Mouse (Mus musculus) heart, adult 2 months (tissue): ENCODE data around the gene Wdr1. TPM values are rescaled to one million over a fixed set of nuclear protein-coding genes. Genes with fewer than 3 reads are reported as not detected.

Experiments used
- DNase-seq, 2 experiments: peaks; one replicate each; pipeline ENCODE4 v3.0.0; 2021
- H3K27ac ChIP-seq: fragments of 200-600 bp; 2 replicates; pipeline ENCODE4 v1.8.1; 2022
- H3K27me3 ChIP-seq: fragments of 200-500 bp; 2 replicates; pipeline ENCODE4 v1.6.1; 2012; ENCODE audit warnings: mild to moderate bottlenecking, low read length, inconsistent platforms, mixed read lengths; ENCODE audit not compliant: control insufficient read depth, insufficient read depth
- H3K36me3 ChIP-seq: fragments of 200-500 bp; 2 replicates; pipeline ENCODE4 v1.6.1; 2012; ENCODE audit warnings: low read length, inconsistent platforms; ENCODE audit not compliant: control insufficient read depth, insufficient read depth
- H3K4me1 ChIP-seq: fragments of 200-500 bp; 2 replicates; pipeline ENCODE4 v1.6.1; 2011; ENCODE audit warnings: low read length; ENCODE audit not compliant: control insufficient read depth, insufficient read depth
- H3K4me3 ChIP-seq: fragments of 200-600 bp; 2 replicates; pipeline ENCODE4 v1.8.1; 2022
- H3K79me2 ChIP-seq: fragments of 200-500 bp; replicated peaks from 2 replicates; pipeline ENCODE4 v1.6.1; 2012; ENCODE audit warnings: mild to moderate bottlenecking, inconsistent platforms, low read length, moderate library complexity, mixed read lengths; ENCODE audit not compliant: control insufficient read depth, insufficient read depth
- H3K9ac ChIP-seq: fragments of 200-500 bp; 2 replicates; pipeline ENCODE4 v1.6.1; 2012; ENCODE audit warnings: low read depth, mild to moderate bottlenecking, control low read depth, inconsistent platforms, low read length, mixed read lengths
- CTCF ChIP-seq: fragments of 200-600 bp; IDR thresholded peaks from 2 replicates; pipeline ENCODE4 v1.8.1; 2022; ENCODE audit warnings: antibody characterized with exemption, mild to moderate bottlenecking, moderate library complexity
- EP300 ChIP-seq: fragments of 200-500 bp; IDR thresholded peaks from 2 replicates; pipeline ENCODE4 v1.6.1; 2011; ENCODE audit warnings: low read depth, low read length, control low read depth; ENCODE audit not compliant: insufficient read depth
- POLR2A ChIP-seq: fragments of 200-500 bp; IDR thresholded peaks from 2 replicates; pipeline ENCODE4 v1.6.1; 2011; ENCODE audit warnings: mild to moderate bottlenecking, low read depth, low read length, control low read depth; ENCODE audit not compliant: insufficient read depth
- WGBS: fragments of 180-500 bp; shearing (Covaris S2); methylation state at CpG from one replicate; pipeline ENCODE4 v1.1.7; 2018; 5-methylcytosine and 5-hydroxymethylcytosine counted together
- intact Hi-C: fragments of 180-260 bp; cut with DNase I; formaldehyde crosslinking; loops from one replicate; pipeline ENCODE4 v1.15.1; 2025
- polyA plus RNA-seq: library from polyadenylated mRNA; depleted of rRNA; stranded (reverse); fragments of >200 nt; gene quantifications from 2 replicates; pipeline ENCODE4 v1.2.3, GENCODE M21; 2012
- total RNA-seq, 2 experiments: library from RNA; stranded (reverse); gene quantifications; 2 replicates each; pipeline ENCODE4 v1.2.3; 2021

Gene Wdr1
- total and polyA plus RNA-seq, 3 experiments: 105 to 119 (median 107) TPM

DNA sequence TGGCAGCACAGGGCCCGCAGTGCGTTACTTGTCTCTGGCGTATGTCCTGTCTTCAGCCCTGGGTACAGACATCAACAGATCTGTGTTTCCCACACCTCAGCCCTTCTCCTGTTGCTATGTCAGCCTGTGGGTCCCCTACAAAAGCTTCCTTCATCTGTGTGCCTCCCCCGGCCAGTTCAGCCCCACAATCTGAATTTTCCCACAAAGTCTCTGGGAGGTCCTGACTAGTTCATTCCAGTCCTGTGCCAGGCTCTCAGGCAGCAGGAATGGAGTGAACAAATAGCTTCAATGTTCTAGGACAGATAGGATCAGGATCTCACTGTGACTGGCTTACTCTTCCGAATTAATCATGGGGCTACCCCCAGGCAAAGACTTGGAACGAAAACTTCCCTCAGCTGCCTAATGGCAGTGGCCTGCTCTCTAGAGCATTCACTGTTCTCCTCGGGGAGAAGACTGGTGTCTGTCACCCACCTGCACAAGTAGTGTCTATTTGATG lies 63.7 kb downstream of the Wdr1 start:
- no peaks in the 10 kb centered on the region for H3K79me2 ChIP-seq
- intact Hi-C loops: no loop called here
- no peak for DNase-seq
- H3K4me1 ChIP-seq: no peaks in the 10 kb centered on the region
- no peak overlapping the region for H3K9ac ChIP-seq
- H3K36me3 ChIP-seq: no peaks in the 10 kb centered on the region
- H3K4me3 ChIP-seq: no peak overlapping the region
- 80% methylated on average over 7 of the region's 7 CpGs for WGBS
- TF ChIP-seq POLR2A: no peak
- TF ChIP-seq EP300: no peak
- no peak for TF ChIP-seq CTCF
- H3K27me3 ChIP-seq: no peaks in the 10 kb centered on the region; the same call in 1 of the 2 replicates
- H3K27ac ChIP-seq: no peak overlapping the region

DNA sequence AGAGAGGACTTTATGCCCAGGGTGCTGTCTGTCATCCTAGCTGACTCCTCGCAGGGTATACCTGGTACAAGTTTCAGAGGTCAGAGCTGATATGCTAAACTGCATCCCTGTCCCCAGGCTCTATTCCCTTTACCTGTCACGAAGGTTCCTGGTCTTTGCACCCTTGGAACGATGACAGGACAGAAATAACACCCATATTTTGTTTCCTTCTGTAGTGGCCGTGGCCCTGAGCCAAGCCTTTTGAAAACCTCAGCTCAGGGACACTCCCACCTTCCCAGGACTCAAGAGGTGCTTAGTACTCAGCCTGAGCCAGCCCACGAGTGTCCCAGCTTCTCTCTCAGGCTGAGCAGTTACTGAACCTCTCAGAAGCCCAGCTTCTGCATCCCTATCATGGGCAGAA lies 64.5 kb downstream of the Wdr1 start:
- TF ChIP-seq POLR2A (no peak), EP300 (no peak), CTCF (no peak)
- H3K27me3 ChIP-seq: no peaks in the 10 kb centered on the region
- no peak for DNase-seq
- H3K27ac ChIP-seq: no peak overlapping the region
- H3K9ac ChIP-seq: no peak overlapping the region
- 20% methylated on average over 5 of the region's 5 CpGs for WGBS
- no peaks in the 10 kb centered on the region for H3K36me3 ChIP-seq
- intact Hi-C loops: no loop called here
- no peak overlapping the region for H3K4me3 ChIP-seq
- H3K4me1 ChIP-seq: no peaks in the 10 kb centered on the region
- H3K79me2 ChIP-seq: no peaks in the 10 kb centered on the region

DNA sequence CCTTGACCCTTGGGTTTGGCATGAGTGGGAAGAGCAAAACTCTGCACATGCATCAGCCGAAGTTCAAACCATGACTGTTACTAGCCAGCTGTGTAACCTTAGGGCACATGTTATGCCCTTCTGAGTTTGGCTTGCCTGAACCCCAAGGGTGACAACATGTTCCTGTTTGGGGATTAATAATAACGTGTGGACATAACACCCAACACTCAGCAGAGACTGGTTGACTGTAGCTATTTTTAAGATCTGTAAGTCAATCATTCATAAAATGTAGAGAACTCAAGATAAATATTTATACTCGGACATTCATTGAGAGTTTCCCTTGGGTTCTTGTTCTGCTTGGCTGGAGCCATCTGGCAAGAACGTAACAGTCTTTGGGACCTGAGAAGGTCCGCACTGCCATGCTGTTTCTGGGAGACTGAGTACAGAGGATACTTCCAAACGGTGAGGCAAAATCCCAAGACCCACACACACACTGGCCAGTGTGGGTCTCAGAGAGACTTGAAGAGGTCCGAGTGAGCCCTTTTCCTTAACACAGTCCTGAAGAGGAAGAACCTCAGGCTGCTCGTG lies 66.4 kb downstream of the Wdr1 start:
- Histone ChIP-seq H3K4me1 (no peaks in the 10 kb centered on the region), H3K4me3 (no peak overlapping the region), H3K27me3 (no peaks in the 10 kb centered on the region), H3K79me2 (no peaks in the 10 kb centered on the region), H3K27ac (no peak overlapping the region), H3K9ac (no peak overlapping the region), H3K36me3 (no peaks in the 10 kb centered on the region)
- TF ChIP-seq POLR2A (no peak), CTCF (no peak), EP300 (no peak)
- DNase-seq: no peak
- WGBS: 70% methylated on average over 8 of the region's 8 CpGs
- intact Hi-C loops: no loop called here

DNA sequence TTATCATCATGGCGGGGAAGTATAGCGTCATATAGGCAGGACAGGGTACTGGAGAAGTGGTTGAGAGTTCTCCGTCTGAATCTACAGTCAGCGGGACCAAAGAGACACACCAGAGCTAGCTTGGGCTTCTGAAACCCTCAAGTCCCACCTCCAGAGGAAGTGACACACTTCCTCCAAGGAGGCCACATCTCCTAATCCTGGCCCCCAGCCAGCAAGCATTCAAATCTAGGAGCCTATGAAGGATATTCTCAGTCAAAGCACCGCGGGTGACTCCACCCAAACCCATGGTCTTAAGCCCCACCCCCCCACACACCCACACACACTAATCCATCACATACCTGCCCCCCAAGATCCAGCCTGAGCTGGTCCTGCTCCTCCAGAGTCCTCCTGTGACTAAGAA lies 69.1 kb downstream of the Wdr1 start:
- Histone ChIP-seq H3K79me2 (no peaks in the 10 kb centered on the region), H3K27ac (no peak overlapping the region), H3K36me3 (no peaks in the 10 kb centered on the region), H3K4me3 (no peak overlapping the region), H3K9ac (no peak overlapping the region), H3K4me1 (no peaks in the 10 kb centered on the region), H3K27me3 (no peaks in the 10 kb centered on the region)
- TF ChIP-seq EP300 (no peak), CTCF (no peak), POLR2A (no peak)
- intact Hi-C loops: no loop called here
- DNase-seq: no peak
- 64% methylated on average over 6 of the region's 6 CpGs for WGBS

DNA sequence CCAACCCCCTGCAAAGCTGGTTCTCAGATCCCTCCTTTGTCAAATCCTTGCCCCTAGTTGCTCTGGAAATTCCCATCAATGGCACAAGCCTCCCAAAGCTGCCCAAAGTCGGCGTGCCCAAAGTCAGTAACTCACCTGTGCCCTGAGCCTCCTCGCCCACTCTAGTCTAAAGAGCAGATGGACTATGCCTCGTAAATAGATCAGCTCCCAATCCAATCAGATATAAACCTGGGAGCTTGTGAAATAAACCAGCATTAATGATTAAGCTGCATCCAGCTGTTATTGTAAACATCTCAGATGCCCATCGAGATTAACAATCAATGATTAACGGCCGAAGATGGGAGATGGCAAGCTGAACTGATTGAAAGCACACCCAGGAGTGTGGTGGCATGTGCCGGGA lies 71.3 kb downstream of the Wdr1 start:
- Histone ChIP-seq H3K36me3 (no peaks in the 10 kb centered on the region), H3K4me1 (no peaks in the 10 kb centered on the region), H3K27me3 (no peaks in the 10 kb centered on the region; the same call in 1 of the 2 replicates), H3K9ac (no peak overlapping the region), H3K79me2 (no peaks in the 10 kb centered on the region), H3K27ac (no peak overlapping the region), H3K4me3 (no peak overlapping the region)
- TF ChIP-seq CTCF (no peak), POLR2A (no peak), EP300 (no peak)
- WGBS: 83% methylated on average over 8 of the region's 8 CpGs
- intact Hi-C loops: no loop called here
- no peak for DNase-seq

DNA sequence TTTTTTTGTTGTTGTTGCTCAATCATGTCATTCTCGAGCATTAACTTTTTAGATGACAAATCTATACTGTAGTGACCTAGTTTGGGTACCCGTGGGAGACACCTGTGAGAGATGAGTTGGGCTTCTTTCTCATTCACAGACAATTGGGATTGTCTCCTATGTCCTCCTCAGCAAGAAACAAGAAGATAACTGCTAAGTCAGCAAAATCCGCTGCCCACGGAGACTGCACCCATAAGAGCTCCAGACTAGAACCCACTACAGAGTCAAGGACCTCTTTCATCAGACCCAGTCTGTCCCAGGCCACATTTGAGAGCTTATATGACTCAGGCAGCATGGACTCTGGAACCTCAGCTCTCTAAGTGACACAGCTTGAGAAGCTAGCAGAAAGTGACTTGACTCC lies 73.3 kb downstream of the Wdr1 start:
- no peak for DNase-seq
- TF ChIP-seq POLR2A (no peak), CTCF (no peak), EP300 (no peak)
- Histone ChIP-seq H3K27ac (no peak overlapping the region), H3K79me2 (no peaks in the 10 kb centered on the region), H3K4me3 (no peak overlapping the region), H3K4me1 (no peaks in the 10 kb centered on the region), H3K36me3 (no peaks in the 10 kb centered on the region), H3K27me3 (no peaks in the 10 kb centered on the region; the same call in 1 of the 2 replicates), H3K9ac (no peak overlapping the region)
- intact Hi-C loops: no loop called here
- WGBS: 82% methylated on average over 4 of the region's 4 CpGs
